Mouse (Mus musculus) thymus, postnatal 10 days (tissue): ENCODE data around the gene Zfp358.
A peak's percentile ranks its signal among the peaks of the same experiment; 100 is the strongest.

Experiments used
- DNase-seq, 2 experiments: peaks; one replicate each; pipeline ENCODE4 v3.0.0; 2021; ENCODE audit warnings: low spot score in 2 of 2

Gene Zfp358

GRCm38 (mm10) chr8:3492901-3493844 is at the start of gene Zfp358:
Gene Zfp358 (plus strand): TSS chr8:3493138.
- peak; percentile 63 to 70 for DNase-seq

- no peak for DNase-seq
Observed at GRCm38 (mm10) chr8:3449226-3449625, 43.7 kb upstream of the Zfp358 start.

- DNase-seq, result peak in 1 of 2 experiments; percentile 54
Observed at GRCm38 (mm10) chr8:3450670-3451069, 42.3 kb upstream of the Zfp358 start.

- DNase-seq, result no peak
Observed at GRCm38 (mm10) chr8:3451992-3452391, 40.9 kb upstream of the Zfp358 start.

GRCm38 (mm10) chr8:3463248-3463647 is 29.7 kb upstream of the Zfp358 start:
- no peak for DNase-seq

- DNase-seq, result peak; percentile 50 to 60
Observed at GRCm38 (mm10) chr8:3464309-3464708, 28.6 kb upstream of the Zfp358 start.

- peak; percentile 72 to 76 for DNase-seq
Observed at GRCm38 (mm10) chr8:3467006-3467885, 25.7 kb upstream of the Zfp358 start, which contains the start of gene Pex11g. Gene Pex11g (minus strand): TSS chr8:3467680.

- DNase-seq, result no peak
Observed at GRCm38 (mm10) chr8:3467886-3468545, 24.9 kb upstream of the Zfp358 start.

- no peak for DNase-seq
Observed at GRCm38 (mm10) chr8:3468838-3469237, 24.1 kb upstream of the Zfp358 start.

GRCm38 (mm10) chr8:3470562-3470961 is 22.4 kb upstream of the Zfp358 start, which contains the start of gene Tex45:
Gene Tex45 (plus strand): TSS chr8:3470862.
- DNase-seq, result no peak

GRCm38 (mm10) chr8:3475715-3476429 is 17.1 kb upstream of the Zfp358 start:
- DNase-seq, result no peak

GRCm38 (mm10) chr8:3480221-3480785 is 12.6 kb upstream of the Zfp358 start:
- DNase-seq, result no peak

- no peak for DNase-seq
Observed at GRCm38 (mm10) chr8:3481605-3482004, 11.3 kb upstream of the Zfp358 start.

GRCm38 (mm10) chr8:3482240-3482740 is 10.6 kb upstream of the Zfp358 start:
- no peak for DNase-seq

- no peak for DNase-seq
Observed at GRCm38 (mm10) chr8:3483546-3483945, 9.4 kb upstream of the Zfp358 start.

- no peak for DNase-seq
Observed at GRCm38 (mm10) chr8:3485192-3485591, 7.7 kb upstream of the Zfp358 start.

GRCm38 (mm10) chr8:3493845-3494208 is 889 bp downstream of the Zfp358 start:
- DNase-seq, result no peak

- no peak for DNase-seq
Observed at GRCm38 (mm10) chr8:3495578-3496427, 2.9 kb downstream of the Zfp358 start.

- DNase-seq, result no peak
Observed at GRCm38 (mm10) chr8:3496428-3496748, 3.5 kb downstream of the Zfp358 start.

- DNase-seq, result no peak
Observed at GRCm38 (mm10) chr8:3498583-3498982, 5.6 kb downstream of the Zfp358 start.
